ENCODE assay signal across 9 mouse cellular contexts in the genomic region with DNA sequence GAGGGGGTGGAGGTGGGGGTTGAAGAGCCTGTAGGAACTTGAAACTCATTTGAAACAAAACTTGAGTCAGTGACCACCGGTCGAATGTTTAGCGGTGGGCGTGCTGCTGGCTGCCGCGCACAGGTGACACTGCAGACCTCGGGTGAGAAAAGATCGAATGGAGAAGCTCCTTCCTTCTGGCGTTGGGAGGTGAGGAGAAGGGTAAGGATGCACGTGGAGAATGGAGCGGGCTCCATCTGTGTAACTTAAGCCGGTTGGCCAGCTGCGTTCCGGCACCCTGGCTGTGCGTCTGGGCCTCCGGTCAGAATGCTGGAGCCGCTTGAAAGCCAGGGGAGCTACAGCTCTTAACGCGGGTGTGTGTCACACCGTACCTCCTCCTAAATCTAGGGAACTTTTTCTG. TPM values are rescaled to one million over a fixed set of nuclear protein-coding genes. Genes with fewer than 3 reads are reported as not detected.
DNase-seq lines count a peak whose midpoint lies in the region; ATAC-seq and TF ChIP-seq lines count a peak whose summit lies in the region.
"Had no signal": no experiment of that assay in that cellular context is flagged by ENCODE, and none has a peak within 500 bp of the region (broad histone marks: within the 10 kb centered on the region; RNA-seq: fewer than 3 reads in every experiment).

No protein-coding gene starts in this region.

- DNase-seq in heart, adult 9 months (ENCODE audit: low spot score in 2 of 2), result no peak
- DNase-seq in adrenal gland, adult 18-20 months (ENCODE audit: low spot score in 2 of 2), result no peak
- DNase-seq in layer of hippocampus, adult 8-10 months (ENCODE audit: low spot score in 2 of 2), result no peak
- DNase-seq in ovary, adult 18-20 months (ENCODE audit: low spot score), result no peak

- peaks cover 40% of the 10 kb centered on the region for H3K27me3 ChIP-seq in heart, embryonic 13.5 days (replicated peaks)
- H3K27me3 ChIP-seq in hindbrain, embryonic 12.5 days, result no peaks in the 10 kb centered on the region; the same call in 1 of the 2 replicates
- H3K27me3 ChIP-seq in midbrain, embryonic 13.5 days, result no peaks in the 10 kb centered on the region; the same call in 1 of the 2 replicates

- H3K9me3 ChIP-seq in heart, embryonic 13.5 days, result no peaks in the 10 kb centered on the region
- H3K9me3 ChIP-seq in hindbrain, embryonic 12.5 days (replicated peaks), result no peaks in the 10 kb centered on the region
- no peaks in the 10 kb centered on the region for H3K9me3 ChIP-seq in midbrain, embryonic 13.5 days

- H3K4me3 ChIP-seq in heart, embryonic 13.5 days, result peak overlapping the region; percentile 68
- peak overlapping the region; percentile 15 for H3K4me3 ChIP-seq in cortical plate, adult 2 months (ENCODE audit: insufficient read depth, low read length)
- peak overlapping the region; percentile 70 for H3K4me3 ChIP-seq in hindbrain, embryonic 12.5 days
- H3K4me3 ChIP-seq in midbrain, embryonic 13.5 days (replicated peaks), result peak overlapping the region; percentile 86

- TF ChIP-seq POLR2A in cortical plate, adult 2 months (IDR thresholded peaks at IDR 0.05; ENCODE audit: extremely low read depth, insufficient read depth, low read length), result no peak

- peak overlapping the region; percentile 85 for H3K9ac ChIP-seq in heart, embryonic 13.5 days
- peak overlapping the region; percentile 80 for H3K9ac ChIP-seq in hindbrain, embryonic 12.5 days
- peak overlapping the region; percentile 90 for H3K9ac ChIP-seq in midbrain, embryonic 13.5 days (replicated peaks)

- WGBS in heart, embryonic 13.5 days, result 1% methylated on average over 20 of the region's 20 CpGs
- WGBS in hindbrain, embryonic 12.5 days, result under 1% methylated on average over 20 of the region's 20 CpGs
- 1% methylated on average over 20 of the region's 20 CpGs for WGBS in midbrain, embryonic 13.5 days

- peaks cover 41% of the 10 kb centered on the region for H3K4me1 ChIP-seq in heart, embryonic 13.5 days
- no peaks in the 10 kb centered on the region for H3K4me1 ChIP-seq in cortical plate, adult 2 months (ENCODE audit: control insufficient read depth, insufficient read depth, low read length)
- H3K4me1 ChIP-seq in hindbrain, embryonic 12.5 days, result peaks cover 38% of the 10 kb centered on the region
- H3K4me1 ChIP-seq in midbrain, embryonic 13.5 days (replicated peaks), result peaks cover 46% of the 10 kb centered on the region

- no peaks in the 10 kb centered on the region for H3K36me3 ChIP-seq in heart, embryonic 13.5 days
- peaks cover 3% of the 10 kb centered on the region; the same call in 1 of the 2 replicates for H3K36me3 ChIP-seq in hindbrain, embryonic 12.5 days
- peaks cover 6% of the 10 kb centered on the region for H3K36me3 ChIP-seq in midbrain, embryonic 13.5 days

- ATAC-seq in heart, embryonic 13.5 days (ENCODE audit: extremely low read depth, insufficient number of reproducible peaks, low FRiP score, low TSS enrichment), result no peak
- ATAC-seq in hindbrain, embryonic 12.5 days (ENCODE audit: low FRiP score), result no peak
- peak; percentile 1; the same call in 1 of the 2 replicates for ATAC-seq in midbrain, embryonic 13.5 days

- peak overlapping the region; percentile 99 for H3K4me2 ChIP-seq in heart, embryonic 13.5 days
- peak overlapping the region; percentile 90 for H3K4me2 ChIP-seq in hindbrain, embryonic 12.5 days (replicated peaks)
- H3K4me2 ChIP-seq in midbrain, embryonic 13.5 days (replicated peaks), result peak overlapping the region; percentile 92

- no peak overlapping the region for H3K27ac ChIP-seq in heart, embryonic 13.5 days (replicated peaks)
- no peak overlapping the region for H3K27ac ChIP-seq in cortical plate, adult 2 months (ENCODE audit: insufficient read depth, low read length)
- peak overlapping the region; percentile 86 for H3K27ac ChIP-seq in hindbrain, embryonic 12.5 days
- peak overlapping the region; percentile 91 for H3K27ac ChIP-seq in midbrain, embryonic 13.5 days

- TF ChIP-seq CTCF in cortical plate, adult 2 months (IDR thresholded peaks at IDR 0.05; ENCODE audit: extremely low read depth, insufficient read depth, low read length), result no peak

RNA-seq across cellular contexts. Expression of a gene that starts 1.0 kb away (rescaled TPM):
- polyA plus RNA-seq in heart, embryonic 13.5 days (2015; fragmentation: Nextera tagmentation; extraction: Ambion mirVana), result 85.0 and 87.3 TPM in 2 replicates
- 63.0 and 76.3 TPM in 2 replicates for polyA plus RNA-seq in cortical plate, adult 2 months (2012; rRNA removed)
- 548 and 549 TPM in 2 replicates for polyA plus RNA-seq in hindbrain, embryonic 12.5 days (2016; fragmentation: Nextera tagmentation; extraction: Ambion mirVana)
- 294 and 385 TPM in 2 replicates for polyA plus RNA-seq in midbrain, embryonic 13.5 days (2015; fragmentation: Nextera tagmentation; extraction: Ambion mirVana)
- total RNA-seq in adrenal gland, adult 18-20 months (2021), result 1 to 10 TPM; 1.2 to 4.1 TPM
- 10 to 100 TPM; 36.7 to 56.7 (median 47.3) TPM for total RNA-seq in layer of hippocampus, adult 8-10 months (2022)
- total RNA-seq: hematopoietic stem cell, adult 5-6 weeks had no signal

RNA-seq across cellular contexts. Expression of a gene that starts 49.4 kb away (rescaled TPM):
- polyA plus RNA-seq in heart, embryonic 13.5 days (2015; fragmentation: Nextera tagmentation; extraction: Ambion mirVana), result 110 and 126 TPM in 2 replicates
- polyA plus RNA-seq in cortical plate, adult 2 months (2012; rRNA removed), result 60.2 and 64.2 TPM in 2 replicates
- polyA plus RNA-seq in hindbrain, embryonic 12.5 days (2016; fragmentation: Nextera tagmentation; extraction: Ambion mirVana), result 69.6 and 99.7 TPM in 2 replicates
- 28.7 and 31.8 TPM in 2 replicates for polyA plus RNA-seq in midbrain, embryonic 13.5 days (2015; fragmentation: Nextera tagmentation; extraction: Ambion mirVana)
- total RNA-seq in adrenal gland, adult 18-20 months (2021), result 100 to 1,000 TPM in 1 of 2 experiments, 10 to 100 TPM in 1; 99.0 to 159 TPM
- total RNA-seq in layer of hippocampus, adult 8-10 months (2022), result 100 to 1,000 TPM in 2 of 4 experiments, 10 to 100 TPM in 2; 81.6 to 154 (median 113) TPM

Comparison
In these comparisons a context has a peak if more than half of its experiments do, and no peak if none do; other contexts are left out.
1. H3K27ac ChIP-seq: peak in hindbrain, embryonic 12.5 days (single experiment) and midbrain, embryonic 13.5 days (single experiment); none in heart, embryonic 13.5 days (single experiment) and cortical plate, adult 2 months (single experiment).
2. H3K4me3 ChIP-seq: peak in every context shown above with its lines; median percentile 86 in midbrain, embryonic 13.5 days; 70 in hindbrain, embryonic 12.5 days; 68 in heart, embryonic 13.5 days; 15 in cortical plate, adult 2 months.
3. Peak in every context shown above with its lines, with median percentiles within 50 percentile points of each other: H3K4me2 ChIP-seq and H3K9ac ChIP-seq.